Mouse (Mus musculus): ENCODE data around the gene Plk2. TPM values are rescaled to one million over a fixed set of nuclear protein-coding genes. Genes with fewer than 3 reads are reported as not detected.

The Plk2 gene
- total and polyA plus RNA-seq, 2 experiments from 2014 or later = 123 to 130 TPM

GRCm38 (mm10) chr13:110392631-110393030 lies 2.2 kb upstream of the Plk2 start:
- WGBS = 46% methylated on average over 3 of the region's 3 CpGs
- Histone ChIP-seq H3K4me1 (ENCODE audit: insufficient read depth, low read length) (0 out of 2 replicates have a peak, but pooled peaks cover under 1% of the 10 kb centered on the region), H3K4me2 (ENCODE audit: low read depth, low read length, poor library complexity, severe bottlenecking) (no peak overlapping the region), H3K27me3 (ENCODE audit: insufficient read depth, low read length) (no peaks in the 10 kb centered on the region), H3K36me3 (ENCODE audit: insufficient read depth, low read length) (peaks cover 1% of the 10 kb centered on the region), H3K4me3 (ENCODE audit: low read depth, low read length) (no peak overlapping the region), H3K9ac (replicated peaks; ENCODE audit: low read length, poor library complexity, severe bottlenecking) (no peak overlapping the region), H3K27ac (ENCODE audit: low read depth, low read length) (no peak overlapping the region), H3K9me3 (ENCODE audit: low read length) (no peaks in the 10 kb centered on the region)
- no peak for DNase-seq (ENCODE audit: low spot score)
- no peak for TF ChIP-seq CTCF (IDR thresholded peaks at IDR 0.05)
- ATAC-seq (ENCODE audit: low FRiP score) = no peak

- Histone ChIP-seq H3K36me3 (ENCODE audit: insufficient read depth, low read length) (peaks cover 21% of the 10 kb centered on the region), H3K9ac (replicated peaks; ENCODE audit: low read length, poor library complexity, severe bottlenecking) (peak overlapping the region; percentile 96), H3K9me3 (ENCODE audit: low read length) (no peaks in the 10 kb centered on the region), H3K4me1 (ENCODE audit: insufficient read depth, low read length) (0 out of 2 replicates have a peak, but pooled peaks cover 3% of the 10 kb centered on the region), H3K4me3 (ENCODE audit: low read depth, low read length) (peak overlapping the region; percentile 87), H3K27ac (ENCODE audit: low read depth, low read length) (peak overlapping the region; percentile 96), H3K27me3 (ENCODE audit: insufficient read depth, low read length) (no peaks in the 10 kb centered on the region), H3K4me2 (ENCODE audit: low read depth, low read length, poor library complexity, severe bottlenecking) (peak overlapping the region; percentile 95)
- TF ChIP-seq CTCF (IDR thresholded peaks at IDR 0.05) = no peak
- WGBS = under 1% methylated on average over 39 of the region's 41 CpGs
- DNase-seq (ENCODE audit: low spot score) (peak; percentile 51), ATAC-seq (ENCODE audit: low FRiP score) (peak; percentile 17)
Observed at GRCm38 (mm10) chr13:110395179-110395794, 441 bp downstream of the Plk2 start.

GRCm38 (mm10) chr13:110395916-110396685 lies 1.3 kb downstream of the Plk2 start:
- H3K4me3 ChIP-seq (ENCODE audit: low read depth, low read length) = peak overlapping the region; percentile 87
- WGBS = 5% methylated on average over 21 of the region's 21 CpGs
- TF ChIP-seq CTCF (IDR thresholded peaks at IDR 0.05) = no peak
- peaks cover 26% of the 10 kb centered on the region for H3K36me3 ChIP-seq (ENCODE audit: insufficient read depth, low read length)
- peak overlapping the region; percentile 96 for H3K9ac ChIP-seq (replicated peaks; ENCODE audit: low read length, poor library complexity, severe bottlenecking)
- ATAC-seq (ENCODE audit: low FRiP score) (no peak), DNase-seq (ENCODE audit: low spot score) (peak; percentile 32)
- H3K27ac ChIP-seq (ENCODE audit: low read depth, low read length) = peak overlapping the region; percentile 96
- H3K27me3 ChIP-seq (ENCODE audit: insufficient read depth, low read length) = no peaks in the 10 kb centered on the region
- no peaks in the 10 kb centered on the region for H3K9me3 ChIP-seq (ENCODE audit: low read length)
- H3K4me2 ChIP-seq (ENCODE audit: low read depth, low read length, poor library complexity, severe bottlenecking) = peak overlapping the region; percentile 95
- H3K4me1 ChIP-seq (ENCODE audit: insufficient read depth, low read length) = 0 out of 2 replicates have a peak, but pooled peaks cover 3% of the 10 kb centered on the region

- H3K4me2 ChIP-seq (ENCODE audit: low read depth, low read length, poor library complexity, severe bottlenecking) = peak overlapping the region; percentile 34
- H3K9me3 ChIP-seq (ENCODE audit: low read length) = no peaks in the 10 kb centered on the region
- H3K27ac ChIP-seq (ENCODE audit: low read depth, low read length) = no peak overlapping the region
- peaks cover 26% of the 10 kb centered on the region for H3K36me3 ChIP-seq (ENCODE audit: insufficient read depth, low read length)
- peak overlapping the region; percentile 14; the same call in 1 of the 2 replicates for H3K4me3 ChIP-seq (ENCODE audit: low read depth, low read length)
- H3K4me1 ChIP-seq (ENCODE audit: insufficient read depth, low read length) = 0 out of 2 replicates have a peak, but pooled peaks cover 3% of the 10 kb centered on the region
- ATAC-seq (ENCODE audit: low FRiP score) (no peak), DNase-seq (ENCODE audit: low spot score) (no peak)
- no peak for TF ChIP-seq CTCF (IDR thresholded peaks at IDR 0.05)
- no peak overlapping the region for H3K9ac ChIP-seq (replicated peaks; ENCODE audit: low read length, poor library complexity, severe bottlenecking)
- 87% methylated on average over 8 of the region's 8 CpGs for WGBS
- no peaks in the 10 kb centered on the region for H3K27me3 ChIP-seq (ENCODE audit: insufficient read depth, low read length)
Observed at GRCm38 (mm10) chr13:110397750-110398149, 2.9 kb downstream of the Plk2 start.

GRCm38 (mm10) chr13:110398513-110399270 lies 3.8 kb downstream of the Plk2 start:
- Histone ChIP-seq H3K4me3 (ENCODE audit: low read depth, low read length) (no peak overlapping the region; the same call in 1 of the 2 replicates), H3K9ac (replicated peaks; ENCODE audit: low read length, poor library complexity, severe bottlenecking) (no peak overlapping the region), H3K36me3 (ENCODE audit: insufficient read depth, low read length) (peaks cover 26% of the 10 kb centered on the region), H3K27ac (ENCODE audit: low read depth, low read length) (no peak overlapping the region), H3K9me3 (ENCODE audit: low read length) (no peaks in the 10 kb centered on the region), H3K4me1 (ENCODE audit: insufficient read depth, low read length) (0 out of 2 replicates have a peak, but pooled peaks cover 3% of the 10 kb centered on the region), H3K4me2 (ENCODE audit: low read depth, low read length, poor library complexity, severe bottlenecking) (peak overlapping the region; percentile 34), H3K27me3 (ENCODE audit: insufficient read depth, low read length) (no peaks in the 10 kb centered on the region)
- TF ChIP-seq CTCF (IDR thresholded peaks at IDR 0.05) = no peak
- WGBS = 67% methylated on average over 24 of the region's 24 CpGs
- ATAC-seq (ENCODE audit: low FRiP score) (no peak), DNase-seq (ENCODE audit: low spot score) (no peak)
